Mouse (Mus musculus) MEL (cell line): ENCODE data around the gene Nlk. TPM values are rescaled to one million over a fixed set of nuclear protein-coding genes. Genes with fewer than 3 reads are reported as not detected.

Experiments used
- DNase-seq: peaks from one replicate; pipeline ENCODE4 v3.0.0; 2011; ENCODE audit warnings: low read depth, low spot score
- H3K27ac ChIP-seq: 2 replicates; pipeline ENCODE4 v1.5.1; 2012; ENCODE audit warnings: low read depth, mild to moderate bottlenecking, control low read depth, low read length, moderate library complexity; ENCODE audit not compliant: control insufficient read depth
- H3K27me3 ChIP-seq, 2 experiments: fragments of 150-350 bp in 1 of 2; sonication (generic) in 1 of 2; 2 replicates each; pipeline ENCODE4 v1.6.1; 2012; ENCODE audit warnings: low read length in 2 of 2, mild to moderate bottlenecking in 2 of 2, improper control_type of control experiment in 1 of 2, moderate library complexity in 1 of 2; ENCODE audit not compliant: insufficient read depth in 2 of 2, control insufficient read depth in 1 of 2
- H3K36me3 ChIP-seq, 2 experiments: 2 replicates each; pipeline ENCODE4 v1.6.1; 2012 to 2014; ENCODE audit warnings: low read length in 2 of 2, improper control_type of control experiment in 1 of 2, inconsistent platforms in 1 of 2, mild to moderate bottlenecking in 1 of 2; ENCODE audit not compliant: insufficient read depth in 2 of 2, control insufficient read depth in 1 of 2
- H3K4me1 ChIP-seq, 2 experiments: fragments of 150-350 bp in 1 of 2; sonication (generic) in 1 of 2; 2 replicates each; pipeline ENCODE4 v1.6.1; 2012; ENCODE audit warnings: low read length in 2 of 2, improper control_type of control experiment in 1 of 2, mild to moderate bottlenecking in 1 of 2; ENCODE audit not compliant: insufficient read depth in 2 of 2, control insufficient read depth in 1 of 2
- H3K4me3 ChIP-seq, 2 experiments: fragments of 150-350 bp in 1 of 2; sonication (generic) in 1 of 2; 2 replicates each; pipeline ENCODE4 v1.5.1; 2012; ENCODE audit warnings: low read depth in 2 of 2, low read length in 2 of 2, mild to moderate bottlenecking in 2 of 2, moderate library complexity in 2 of 2, control low read depth in 1 of 2, improper control_type of control experiment in 1 of 2; ENCODE audit not compliant: control insufficient read depth in 1 of 2, insufficient read depth in 1 of 2
- H3K79me2 ChIP-seq: 2 replicates; pipeline ENCODE4 v1.6.1; 2012; ENCODE audit warnings: mild to moderate bottlenecking, low read length, moderate library complexity; ENCODE audit not compliant: control insufficient read depth, poor library complexity, insufficient read depth
- H3K9ac ChIP-seq: 2 replicates; pipeline ENCODE4 v1.6.1; 2012; ENCODE audit warnings: low read depth, mild to moderate bottlenecking, control low read depth, low read length, moderate library complexity; ENCODE audit not compliant: control insufficient read depth, poor library complexity, severe bottlenecking
- H3K9me3 ChIP-seq: fragments of 150-350 bp; sonication (generic); replicated peaks from 2 replicates; pipeline ENCODE4 v1.6.1; 2012; ENCODE audit warnings: mild to moderate bottlenecking, low read length, improper control_type of control experiment, moderate library complexity; ENCODE audit not compliant: insufficient read depth
- BHLHE40 ChIP-seq: IDR thresholded peaks from 2 replicates; pipeline ENCODE4 v1.6.1; 2012; ENCODE audit warnings: low read depth, mild to moderate bottlenecking, inconsistent platforms, low read length, improper control_type of control experiment, borderline replicate concordance
- CTCF ChIP-seq, 3 experiments: IDR thresholded peaks in 2 of 3; conservative IDR thresholded peaks in 1 of 3; 2 replicates each; pipeline ENCODE4 v1.5.1; 2011 to 2012; ENCODE audit warnings: low read length in 3 of 3, low read depth in 2 of 3, mild to moderate bottlenecking in 2 of 3, improper control_type of control experiment in 1 of 3, inconsistent platforms in 1 of 3, mixed read lengths in 1 of 3, moderate library complexity in 1 of 3; ENCODE audit not compliant: control insufficient read depth in 1 of 3, insufficient read depth in 1 of 3, poor library complexity in 1 of 3, severe bottlenecking in 1 of 3
- E2F4 ChIP-seq: IDR thresholded peaks from 2 replicates; pipeline ENCODE4 v1.6.1; 2011; ENCODE audit warnings: low read depth, low read length, improper control_type of control experiment, borderline replicate concordance
- MAFK ChIP-seq: IDR thresholded peaks from 2 replicates; pipeline ENCODE4 v1.6.1; 2011; ENCODE audit warnings: low read depth, mild to moderate bottlenecking, low read length, improper control_type of control experiment, borderline replicate concordance
- MXI1 ChIP-seq: IDR thresholded peaks from 2 replicates; pipeline ENCODE4 v1.6.1; 2011; ENCODE audit warnings: mild to moderate bottlenecking, low read depth, low read length, improper control_type of control experiment
- MYB ChIP-seq: IDR thresholded peaks from 2 replicates; pipeline ENCODE4 v1.6.1; 2011; ENCODE audit warnings: mild to moderate bottlenecking, low read depth, low read length, improper control_type of control experiment
- NELFE ChIP-seq: IDR thresholded peaks from 2 replicates; pipeline ENCODE4 v1.6.1; 2011; ENCODE audit warnings: low read depth, low read length, improper control_type of control experiment
- NRF1 ChIP-seq: IDR thresholded peaks from 2 replicates; pipeline ENCODE4 v1.6.1; 2014; ENCODE audit warnings: low read depth, mild to moderate bottlenecking, inconsistent platforms, low read length, improper control_type of control experiment, moderate library complexity; ENCODE audit not compliant: poor library complexity, insufficient read depth, severe bottlenecking
- POLR2A ChIP-seq, 2 experiments: IDR thresholded peaks; 2 replicates each; pipeline ENCODE4 v1.6.1; 2011 to 2012; ENCODE audit warnings: low read length in 2 of 2, mild to moderate bottlenecking in 2 of 2, control low read depth in 1 of 2, improper control_type of control experiment in 1 of 2, low read depth in 1 of 2, moderate library complexity in 1 of 2; ENCODE audit not compliant: control insufficient read depth in 1 of 2, insufficient read depth in 1 of 2, poor library complexity in 1 of 2
- RAD21 ChIP-seq: IDR thresholded peaks from 2 replicates; pipeline ENCODE4 v1.6.1; 2011; ENCODE audit warnings: mild to moderate bottlenecking, low read depth, low read length, improper control_type of control experiment
- RCOR1 ChIP-seq: IDR thresholded peaks from 2 replicates; pipeline ENCODE4 v1.6.1; 2012; ENCODE audit warnings: low read depth, mild to moderate bottlenecking, inconsistent platforms, low read length, improper control_type of control experiment
- SMC3 ChIP-seq: IDR thresholded peaks from 2 replicates; pipeline ENCODE4 v1.6.1; 2011; ENCODE audit warnings: low read depth, low read length, improper control_type of control experiment
- TBP ChIP-seq: IDR thresholded peaks from 2 replicates; pipeline ENCODE4 v1.8.0; 2011; ENCODE audit warnings: low read depth, low read length, improper control_type of control experiment
- TCF12 ChIP-seq: IDR thresholded peaks from 2 replicates; pipeline ENCODE4 v1.6.1; 2014; ENCODE audit warnings: low read depth, mild to moderate bottlenecking, inconsistent platforms, low read length, improper control_type of control experiment, moderate library complexity
- USF2 ChIP-seq, 2 experiments: IDR thresholded peaks; 2 replicates each; pipeline ENCODE4 v1.6.1; 2011 to 2012; ENCODE audit warnings: improper control_type of control experiment in 2 of 2, low read length in 2 of 2, borderline replicate concordance in 1 of 2, inconsistent platforms in 1 of 2, low read depth in 1 of 2, mild to moderate bottlenecking in 1 of 2; ENCODE audit not compliant: insufficient read depth in 1 of 2
- ZC3H11A ChIP-seq: IDR thresholded peaks from 2 replicates; pipeline ENCODE4 v1.6.1; 2012; ENCODE audit warnings: low read depth, mild to moderate bottlenecking, inconsistent platforms, low read length, improper control_type of control experiment
- polyA plus RNA-seq, 2 experiments: library from polyadenylated mRNA; stranded (reverse) in 1 of 2; unstranded in 1 of 2; fragments of >175 nt in 1 of 2; fragments of >200 nt in 1 of 2; gene quantifications; 2 replicates each; pipeline versions ENCODE4 v1.2.1 to v1.2.4; 2012; ENCODE audit warnings: low replicate concordance in 2 of 2, low read depth in 1 of 2; ENCODE audit not compliant: insufficient read length in 2 of 2, insufficient read depth in 1 of 2, missing spikeins in 1 of 2
- total RNA-seq: library from RNA; depleted of rRNA; stranded (reverse); fragments of 300-350 nt; gene quantifications from 2 replicates; pipeline ENCODE4 v1.2.3, GENCODE M21; 2012

The Nlk gene
- total and polyA plus RNA-seq, 3 experiments: 16.9 to 17.9 TPM; not detected in 1

GRCm38 (mm10) chr11:78524838-78525237 is 172.3 kb downstream of the Nlk start:
- no peak overlapping the region for H3K4me3 ChIP-seq
- no peak overlapping the region for H3K27ac ChIP-seq
- H3K27me3 ChIP-seq: no peaks in the 10 kb centered on the region
- no peaks in the 10 kb centered on the region for H3K9me3 ChIP-seq
- no peak for TF ChIP-seq RCOR1
- TF ChIP-seq E2F4: no peak
- no peak for TF ChIP-seq SMC3
- no peak for TF ChIP-seq MAFK
- no peak for TF ChIP-seq TBP
- TF ChIP-seq TCF12: no peak
- no peak for TF ChIP-seq NRF1
- TF ChIP-seq USF2 (IDR thresholded peaks at IDR 0.05; ENCODE audit: borderline replicate concordance in 1 of 2, insufficient read depth in 1 of 2, low read depth in 1 of 2, low read length in 2 of 2): no peak
- no peak for TF ChIP-seq MYB
- no peak for TF ChIP-seq CTCF (IDR thresholded peaks at IDR 0.05 in 2 of 3, conservative IDR thresholded peaks at IDR 0.05 in 1 of 3; ENCODE audit: control insufficient read depth in 1 of 3, insufficient read depth in 1 of 3, low read depth in 2 of 3, low read length in 3 of 3, poor library complexity in 1 of 3, severe bottlenecking in 1 of 3)
- no peaks in the 10 kb centered on the region for H3K4me1 ChIP-seq
- no peak overlapping the region for H3K9ac ChIP-seq
- H3K36me3 ChIP-seq: peaks cover 0 to 4% of the 10 kb centered on the region in 2 experiments; a peak in 2 of 4 replicates
- no peak for DNase-seq
- no peaks in the 10 kb centered on the region for H3K79me2 ChIP-seq

- Histone ChIP-seq H3K4me3 (no peak overlapping the region), H3K9me3 (no peaks in the 10 kb centered on the region), H3K36me3 (peaks cover 0 to 6% of the 10 kb centered on the region in 2 experiments; a peak in 2 of 4 replicates), H3K9ac (no peak overlapping the region), H3K27me3 (no peaks in the 10 kb centered on the region), H3K4me1 (no peaks in the 10 kb centered on the region), H3K79me2 (no peaks in the 10 kb centered on the region), H3K27ac (no peak overlapping the region)
- TF ChIP-seq BHLHE40 (no peak), POLR2A (IDR thresholded peaks at IDR 0.05; ENCODE audit: control insufficient read depth in 1 of 2, insufficient read depth in 1 of 2, low read depth in 1 of 2, low read length in 2 of 2, poor library complexity in 1 of 2) (0 out of 4 replicates have a peak, but pooled peaks of 1 of the 2 experiments have one; percentile 18)
- no peak for DNase-seq
Observed at GRCm38 (mm10) chr11:78523241-78523955, 173.8 kb downstream of the Nlk start.

DNA sequence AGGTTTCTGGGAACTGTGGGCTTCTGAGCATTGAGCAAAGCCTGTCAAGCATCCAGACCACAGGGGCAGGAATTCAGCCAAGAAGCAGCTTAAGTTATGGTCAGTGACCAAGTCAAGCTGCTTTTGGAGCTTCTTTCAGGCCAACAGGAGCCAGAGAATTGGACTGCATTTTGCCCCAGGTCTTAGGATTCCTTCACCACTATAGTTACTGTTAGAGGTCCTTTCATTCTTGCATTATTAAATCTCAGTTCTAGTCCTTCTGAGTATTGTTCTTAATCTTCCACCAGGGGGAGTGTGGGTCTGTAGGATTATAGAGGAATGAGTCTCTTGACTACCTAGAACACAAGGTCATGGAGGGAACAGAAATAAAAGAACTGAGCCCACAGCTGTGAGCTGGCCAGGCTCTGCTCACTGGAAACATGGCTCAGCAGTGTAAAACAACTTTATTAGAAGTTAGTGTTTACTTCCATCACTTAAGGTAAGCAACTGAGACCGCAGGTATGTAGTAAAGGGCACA is 174.6 kb downstream of the Nlk start:
- Histone ChIP-seq H3K79me2 (no peaks in the 10 kb centered on the region), H3K9me3 (no peaks in the 10 kb centered on the region), H3K27me3 (no peaks in the 10 kb centered on the region), H3K36me3 (peaks cover 0 to 9% of the 10 kb centered on the region in 2 experiments; a peak in 2 of 4 replicates), H3K27ac (no peak overlapping the region), H3K4me1 (no peaks in the 10 kb centered on the region)
- TF ChIP-seq ZC3H11A (peak; percentile 41), RAD21 (peak; percentile 68), RCOR1 (peak; percentile 18; the same call in 1 of the 2 replicates), CTCF (IDR thresholded peaks at IDR 0.05 in 2 of 3, conservative IDR thresholded peaks at IDR 0.05 in 1 of 3; ENCODE audit: control insufficient read depth in 1 of 3, insufficient read depth in 1 of 3, low read depth in 2 of 3, low read length in 3 of 3, poor library complexity in 1 of 3, severe bottlenecking in 1 of 3) (peak in 2 of 3 experiments; percentile 37 to 75; a peak in 3 of 6 replicates), NELFE (no peak), SMC3 (peak; percentile 71), MXI1 (no peak)
- TF ChIP-seq, all 39 proteins: peak for 5
- Histone ChIP-seq H3K9ac (no peak overlapping the region), H3K4me3 (no peak overlapping the region)
- peak; percentile 68 for DNase-seq
